Mouse (Mus musculus): ENCODE data around the gene St3gal6.

DNA sequence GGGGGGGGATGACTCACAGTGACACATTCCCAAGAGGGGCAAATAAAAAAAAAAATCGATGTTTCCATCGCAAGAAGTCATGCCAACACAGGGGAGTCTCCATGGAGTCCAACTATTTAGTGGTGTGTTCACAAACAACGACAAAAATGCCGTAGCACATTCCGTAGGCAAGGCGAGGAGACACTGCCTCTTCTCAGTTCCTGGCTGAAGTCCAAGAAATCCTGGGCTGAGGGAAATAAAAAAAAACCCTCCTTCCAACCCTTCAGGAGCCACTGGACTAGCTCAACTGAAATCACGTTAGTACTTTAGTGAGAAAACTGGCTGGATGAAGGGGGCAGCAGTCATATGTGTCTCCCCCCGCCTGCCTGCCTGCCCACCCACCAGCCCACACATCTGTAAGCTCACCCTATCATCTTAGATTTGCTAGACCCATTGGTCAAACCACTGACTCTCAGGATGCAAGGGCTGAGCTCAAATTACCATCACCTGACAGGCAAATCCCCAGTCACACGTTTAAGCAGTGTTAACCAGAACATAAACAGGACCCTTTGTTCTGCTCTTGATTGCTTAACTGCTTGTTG, 11.8 kb downstream of the St3gal6 start:
- TF ChIP-seq GATA1 (IDR thresholded peaks at IDR 0.05; ENCODE audit: borderline replicate concordance, low read length): no peak
- TF ChIP-seq FLI1 (IDR thresholded peaks at IDR 0.05; ENCODE audit: low read length): no peak
